Mouse (Mus musculus) lung, embryonic 16.5 days (tissue): ENCODE results near the gene Rln1. TPM values are rescaled to one million over a fixed set of nuclear protein-coding genes. Genes with fewer than 3 reads are reported as not detected.

Source experiments
- ATAC-seq: fragments of 200-750 bp; cut with Nextera tagmentation; 2 replicates; pipeline ENCODE4 v1.8.0; 2017; ENCODE audit warnings: low read depth, mild to moderate bottlenecking, moderate library complexity
- H3K27ac ChIP-seq: fragments of 300-500 bp; sonication (generic); 2 replicates; pipeline ENCODE4 v1.5.1; 2014; ENCODE audit warnings: mild to moderate bottlenecking, control low read depth, low read length
- H3K27me3 ChIP-seq: fragments of 300-500 bp; sonication (generic); 2 replicates; pipeline ENCODE4 v1.6.1; 2014; ENCODE audit warnings: low read depth, low read length, mixed read lengths; ENCODE audit not compliant: control insufficient read depth, insufficient read depth
- H3K36me3 ChIP-seq: fragments of 300-500 bp; sonication (generic); 2 replicates; pipeline ENCODE4 v1.6.1; 2014; ENCODE audit warnings: low read length; ENCODE audit not compliant: control insufficient read depth, insufficient read depth
- H3K4me1 ChIP-seq: fragments of 300-500 bp; sonication (generic); replicated peaks from 2 replicates; pipeline ENCODE4 v1.6.1; 2014; ENCODE audit warnings: low read length, mixed read lengths; ENCODE audit not compliant: control insufficient read depth, insufficient read depth
- H3K4me2 ChIP-seq: fragments of 300-500 bp; sonication (generic); 2 replicates; pipeline ENCODE4 v1.6.1; 2014; ENCODE audit warnings: low read depth, low read length, control low read depth
- H3K4me3 ChIP-seq: fragments of 300-500 bp; sonication (generic); 2 replicates; pipeline ENCODE4 v1.5.1; 2014; ENCODE audit warnings: mild to moderate bottlenecking, low read length, control low read depth
- H3K9ac ChIP-seq: fragments of 300-500 bp; sonication (generic); 2 replicates; pipeline ENCODE4 v1.6.1; 2014; ENCODE audit warnings: low read length, control low read depth
- H3K9me3 ChIP-seq: fragments of 300-500 bp; sonication (generic); 2 replicates; pipeline ENCODE4 v1.6.1; 2016; ENCODE audit warnings: low read length; ENCODE audit not compliant: control insufficient read depth
- WGBS: fragments of 180-500 bp; shearing (Covaris S2); extraction: QIAGEN DNeasy Blood & Tissue Kit; methylation state at CpG from one replicate; pipeline ENCODE4 v1.1.7; 2014; 5-methylcytosine and 5-hydroxymethylcytosine counted together
- polyA plus RNA-seq: library from polyadenylated mRNA; unstranded; fragments of >200 nt; fragmentation: Nextera tagmentation; extraction: Ambion mirVana; gene quantifications from 2 replicates; pipeline ENCODE4 v1.2.1, GENCODE M21; 2015

The Rln1 gene
- polyA plus RNA-seq, 1 experiment from 2014 or later, result 0.14 TPM

DNA sequence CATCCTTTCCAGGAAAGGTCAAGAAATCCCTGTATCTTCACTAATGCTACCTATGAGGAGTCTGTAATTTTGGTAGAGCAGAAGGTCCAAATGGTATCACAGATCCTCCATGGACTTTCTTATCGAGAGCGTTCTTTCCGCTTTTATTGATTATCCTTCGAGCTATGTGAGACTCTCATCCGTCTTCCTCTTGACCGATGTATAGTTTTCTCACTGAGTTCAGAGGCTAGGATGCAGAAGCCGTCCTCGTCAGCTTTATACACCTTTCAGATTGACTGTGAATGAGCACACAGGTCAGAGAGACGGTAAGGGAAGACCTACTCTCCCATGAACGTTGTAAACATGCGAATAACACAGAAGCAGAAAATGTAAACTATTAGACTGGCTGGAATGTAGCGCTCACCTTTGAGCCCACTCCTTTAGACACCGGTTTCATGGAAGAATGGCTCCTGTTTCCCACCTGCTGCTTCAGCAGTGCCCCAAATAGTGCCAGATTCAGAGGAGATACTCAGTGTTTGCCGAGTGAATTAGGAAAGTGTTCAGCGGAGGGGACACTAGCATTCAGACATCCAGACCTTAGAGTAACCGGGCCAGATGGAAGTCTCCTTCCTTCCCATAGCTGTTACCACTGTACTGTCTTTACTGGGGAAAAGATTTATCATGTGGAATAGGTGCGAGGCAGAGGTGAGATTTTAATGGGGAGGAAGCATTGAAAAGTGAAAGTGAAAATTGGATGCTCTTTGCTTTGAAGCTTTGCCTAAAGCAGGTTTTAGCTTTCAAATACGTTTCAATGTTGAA lies 37.0 kb upstream of the Rln1 start:
- Histone ChIP-seq H3K36me3 (no peaks in the 10 kb centered on the region), H3K27ac (no peak overlapping the region), H3K9ac (no peak overlapping the region), H3K9me3 (no peaks in the 10 kb centered on the region), H3K4me1 (peaks cover 9% of the 10 kb centered on the region; the same call in 1 of the 2 replicates), H3K4me2 (peak overlapping the region; percentile 33; the same call in 1 of the 2 replicates), H3K4me3 (no peak overlapping the region), H3K27me3 (no peaks in the 10 kb centered on the region)
- ATAC-seq, result no peak
- WGBS, result 65% methylated on average over 18 of the region's 18 CpGs

- Histone ChIP-seq H3K4me2 (no peak overlapping the region), H3K9ac (no peak overlapping the region), H3K4me3 (no peak overlapping the region), H3K27ac (no peak overlapping the region), H3K27me3 (no peaks in the 10 kb centered on the region), H3K9me3 (no peaks in the 10 kb centered on the region), H3K36me3 (no peaks in the 10 kb centered on the region), H3K4me1 (peaks cover 9% of the 10 kb centered on the region; the same call in 1 of the 2 replicates)
- ATAC-seq, result no peak
- 78% methylated on average over 7 of the region's 7 CpGs for WGBS
Measured at GRCm38 (mm10) chr19:29370545-29371283, 36.2 kb upstream of the Rln1 start.

- WGBS, result 50% methylated on average over 9 of the region's 12 CpGs
Measured at GRCm38 (mm10) chr19:29370112-29370511, 35.6 kb upstream of the Rln1 start.

DNA sequence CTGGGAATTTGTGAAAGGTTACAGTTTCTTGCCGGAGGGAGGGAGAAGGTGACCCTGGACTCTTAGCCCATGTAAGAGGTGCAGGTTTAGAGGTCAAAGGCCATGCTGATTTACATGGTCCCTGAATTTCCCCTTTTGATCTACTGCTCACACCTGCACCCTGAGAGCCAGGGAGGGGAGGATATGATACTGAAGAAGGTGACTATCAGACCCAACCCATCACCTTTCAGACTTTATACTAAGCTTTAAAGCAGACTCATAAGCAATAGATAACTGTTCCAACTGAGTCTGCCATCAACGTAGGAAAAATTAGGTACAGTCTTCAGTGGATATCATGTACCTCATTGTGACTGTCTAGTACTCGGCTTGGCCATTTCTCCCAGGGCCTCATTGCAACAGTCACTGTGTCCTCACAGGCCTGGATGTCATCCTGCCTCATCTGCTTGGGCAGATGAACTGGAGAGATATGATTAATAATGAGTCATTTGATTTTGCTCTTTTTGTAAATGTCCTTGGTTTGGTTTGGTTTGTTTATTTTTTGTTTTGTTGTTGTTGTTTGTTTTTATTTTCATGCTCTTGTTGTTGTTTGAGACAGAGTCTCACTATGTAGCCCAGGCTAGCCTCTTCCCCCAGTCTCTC lies 34.3 kb upstream of the Rln1 start:
- no peak for ATAC-seq
- no peak overlapping the region for H3K9ac ChIP-seq
- 66% methylated on average over 3 of the region's 3 CpGs for WGBS

More at GRCm38 (mm10) chr19:29370112-29370511, 35.6 kb upstream of the Rln1 start:
- H3K4me2 ChIP-seq, result no peak overlapping the region
- H3K9ac ChIP-seq, result no peak overlapping the region
- no peaks in the 10 kb centered on the region for H3K9me3 ChIP-seq
- no peak overlapping the region for H3K27ac ChIP-seq
- H3K27me3 ChIP-seq, result no peaks in the 10 kb centered on the region
- no peak for ATAC-seq
- H3K4me1 ChIP-seq, result peaks cover 9% of the 10 kb centered on the region; the same call in 1 of the 2 replicates
- H3K4me3 ChIP-seq, result no peak overlapping the region
- no peaks in the 10 kb centered on the region for H3K36me3 ChIP-seq

DNA sequence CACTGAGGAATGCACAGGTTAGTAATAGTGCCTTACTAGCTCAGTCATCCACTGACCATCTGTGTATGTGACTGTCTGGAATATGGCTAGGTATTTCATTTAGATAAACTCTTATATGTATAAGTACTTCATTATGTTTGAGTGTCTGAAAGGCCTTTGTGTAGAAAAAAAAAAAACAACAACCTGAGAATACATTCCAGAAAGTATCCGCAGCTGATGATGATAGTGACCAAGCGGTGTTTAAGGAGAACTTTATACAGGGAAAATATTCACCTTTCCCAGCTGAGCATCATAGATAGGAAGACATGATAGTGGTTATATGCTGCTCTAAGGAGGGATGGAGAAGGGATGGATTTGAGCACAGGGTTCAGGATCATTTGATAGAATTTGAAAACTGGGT lies 33.6 kb upstream of the Rln1 start:
- Histone ChIP-seq H3K4me3 (no peak overlapping the region), H3K27ac (no peak overlapping the region), H3K36me3 (no peaks in the 10 kb centered on the region), H3K4me1 (peaks cover 7% of the 10 kb centered on the region; the same call in 1 of the 2 replicates), H3K9me3 (no peaks in the 10 kb centered on the region), H3K27me3 (no peaks in the 10 kb centered on the region), H3K4me2 (no peak overlapping the region), H3K9ac (no peak overlapping the region)
- 74% methylated on average over 2 of the region's 2 CpGs for WGBS
- no peak for ATAC-seq

More for the DNA sequence above, 34.3 kb upstream of the Rln1 start:
- Histone ChIP-seq H3K27me3 (no peaks in the 10 kb centered on the region), H3K4me3 (no peak overlapping the region), H3K27ac (no peak overlapping the region), H3K4me2 (no peak overlapping the region), H3K4me1 (peaks cover 8% of the 10 kb centered on the region; the same call in 1 of the 2 replicates), H3K9me3 (no peaks in the 10 kb centered on the region), H3K36me3 (no peaks in the 10 kb centered on the region)

- peak within 1 kb of the TSS; percentile 60 for H3K4me3 ChIP-seq
- H3K36me3 ChIP-seq, result no peaks in the 10 kb centered on the region
- H3K4me2 ChIP-seq, result peak within 1 kb of the TSS; percentile 84
- peaks cover 7% of the 10 kb centered on the region; the same call in 1 of the 2 replicates for H3K4me1 ChIP-seq
- WGBS, result 3% methylated on average over 26 of the region's 26 CpGs
- no peaks in the 10 kb centered on the region for H3K9me3 ChIP-seq
- H3K9ac ChIP-seq, result peak within 1 kb of the TSS; percentile 49
- H3K27ac ChIP-seq, result no peak within 1 kb of the TSS
- ATAC-seq, result peak; percentile 84
- H3K27me3 ChIP-seq, result no peaks in the 10 kb centered on the region
Measured at GRCm38 (mm10) chr19:29366969-29367622, 32.6 kb upstream of the Rln1 start, which contains the start of the genes Plgrkt and Cd274. TSS of gene Plgrkt (minus strand) at chr19:29367390. TSS of gene Cd274 (plus strand) at chr19:29367455.

DNA sequence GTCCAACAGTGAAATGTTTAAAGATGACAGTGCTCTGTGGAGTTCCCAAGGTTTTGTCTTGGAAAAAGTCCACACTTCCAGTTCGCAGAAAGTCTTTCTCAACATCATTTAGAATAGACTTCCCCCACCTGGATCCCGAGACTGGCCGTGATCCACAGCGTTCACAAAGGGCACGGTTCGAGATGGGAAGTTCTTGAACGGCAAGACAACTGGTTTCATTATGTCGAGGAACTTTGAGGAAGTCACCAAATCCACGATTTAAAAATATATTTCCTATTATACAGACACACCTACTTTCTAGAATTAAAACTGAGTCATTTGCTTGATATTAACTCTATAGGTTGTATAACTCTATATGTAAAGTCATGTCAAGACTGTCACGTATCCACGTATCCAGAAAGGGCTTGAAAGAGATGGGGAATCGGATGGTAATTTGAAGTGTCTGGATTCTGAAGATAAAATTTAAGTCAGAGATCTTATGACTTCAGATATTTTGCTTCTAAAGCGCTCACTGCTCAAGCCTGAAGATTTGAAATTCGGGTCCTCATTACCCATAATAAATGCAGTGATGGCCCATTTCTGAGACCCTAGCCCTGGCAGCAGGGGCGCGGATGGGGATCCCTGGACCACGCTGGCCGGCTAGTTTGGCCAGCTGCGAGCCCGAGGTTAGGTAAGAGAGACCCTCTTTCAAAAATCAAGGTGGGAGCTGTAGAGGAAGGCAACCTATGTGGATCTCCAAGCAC lies 31.9 kb upstream of the Rln1 start:
- no peak overlapping the region for H3K27ac ChIP-seq
- H3K4me3 ChIP-seq, result peak overlapping the region; percentile 60
- H3K4me2 ChIP-seq, result peak overlapping the region; percentile 84
- H3K36me3 ChIP-seq, result no peaks in the 10 kb centered on the region
- peaks cover 8% of the 10 kb centered on the region; the same call in 1 of the 2 replicates for H3K4me1 ChIP-seq
- WGBS, result 46% methylated on average over 20 of the region's 20 CpGs
- no peaks in the 10 kb centered on the region for H3K9me3 ChIP-seq
- no peaks in the 10 kb centered on the region for H3K27me3 ChIP-seq
- H3K9ac ChIP-seq, result peak overlapping the region; percentile 49
- ATAC-seq, result no peak

GRCm38 (mm10) chr19:29365105-29365504 lies 30.6 kb upstream of the Rln1 start:
- H3K4me2 ChIP-seq, result no peak overlapping the region
- no peaks in the 10 kb centered on the region for H3K9me3 ChIP-seq
- H3K27ac ChIP-seq, result no peak overlapping the region
- no peaks in the 10 kb centered on the region for H3K36me3 ChIP-seq
- no peak overlapping the region for H3K9ac ChIP-seq
- ATAC-seq, result no peak
- H3K4me3 ChIP-seq, result no peak overlapping the region
- 36% methylated on average over 3 of the region's 3 CpGs for WGBS
- H3K27me3 ChIP-seq, result no peaks in the 10 kb centered on the region
- H3K4me1 ChIP-seq, result peaks cover 12% of the 10 kb centered on the region; the same call in 1 of the 2 replicates
